Mouse (Mus musculus): ENCODE results near the gene Cmtm1.
"Not testable (repeated sequence)": the region's sequence is repeated elsewhere in the genome, so short reads cannot be mapped to it uniquely, and the experiment has no call there.

The Cmtm1 gene

GRCm38 (mm10) chr8:104321930-104322329 is 12.0 kb upstream of the Cmtm1 start, which contains the start of gene Cmtm2b:
TSS of gene Cmtm2b (plus strand) at chr8:104322230.
- not testable (repeated sequence) for DNase-seq (ENCODE audit: extremely low read depth, insufficient read length, low spot score)

DNA sequence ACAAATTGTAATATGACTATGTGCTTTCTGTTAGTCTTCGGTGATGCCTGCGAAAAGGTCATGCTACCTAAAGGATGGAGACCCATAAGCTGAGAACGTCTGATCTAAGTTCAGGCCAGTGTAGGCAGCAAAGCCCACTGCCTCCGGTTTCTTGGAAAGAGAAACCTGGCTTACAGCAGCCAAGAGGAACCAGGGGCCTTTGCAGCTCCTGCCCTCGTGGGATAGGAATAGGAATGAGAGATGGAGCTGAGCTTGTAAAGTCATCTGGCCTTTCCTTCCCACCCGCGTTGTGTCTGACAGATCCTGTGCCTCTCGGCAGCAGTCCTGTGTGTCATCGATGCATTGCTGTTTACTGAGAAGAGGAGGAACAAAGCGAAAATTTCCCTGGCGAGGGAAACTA is 11.3 kb upstream of the Cmtm1 start, which contains the start of gene Gm11020:
Gm11020 (plus strand) TSS at position 301 of the 400 bp plus-strand sequence.
- not testable (repeated sequence) for DNase-seq (ENCODE audit: extremely low read depth, insufficient read length, low spot score)

DNA sequence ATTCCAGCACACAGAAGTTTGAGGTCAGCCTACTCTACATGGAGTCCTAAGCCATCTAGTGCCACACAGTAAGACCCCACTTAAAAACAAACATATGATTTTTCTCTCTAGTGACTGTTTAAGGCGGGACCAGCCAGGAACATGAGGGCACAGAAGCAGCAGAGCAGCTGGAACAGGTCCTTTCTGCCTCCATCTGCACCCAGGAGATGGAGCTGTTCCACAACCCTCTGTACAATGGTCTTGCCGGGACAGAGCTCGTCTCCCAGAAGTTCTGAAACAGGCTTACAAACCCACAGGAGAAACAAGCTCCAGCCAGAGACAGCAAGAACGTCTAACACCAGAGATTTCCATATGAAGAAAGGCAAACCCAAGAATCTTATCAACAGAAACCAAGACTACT is 3.4 kb upstream of the Cmtm1 start:
- no peak for DNase-seq (ENCODE audit: extremely low read depth, insufficient read length, low spot score)

DNA sequence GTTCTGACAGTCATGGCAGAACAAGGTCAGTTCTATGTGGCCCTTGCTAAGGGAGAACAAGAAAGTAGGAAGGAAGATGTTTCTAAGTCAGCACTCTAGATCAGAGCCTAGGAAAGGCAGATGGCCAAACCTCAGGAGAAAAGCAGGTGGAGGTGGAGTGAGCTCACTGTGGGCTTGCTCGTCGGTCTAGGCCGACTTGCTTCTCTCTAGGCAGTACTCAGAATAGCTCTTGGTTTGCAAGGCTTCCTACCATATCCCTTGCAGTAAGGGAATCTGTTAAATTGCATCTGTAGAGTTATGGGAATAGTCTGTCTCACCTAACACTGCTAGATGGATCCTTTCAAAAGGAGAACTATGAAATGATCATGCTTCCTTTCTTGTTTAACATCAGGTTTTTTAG is 2.1 kb upstream of the Cmtm1 start:
- DNase-seq (ENCODE audit: extremely low read depth, insufficient read length, low spot score): not testable (repeated sequence)

DNA sequence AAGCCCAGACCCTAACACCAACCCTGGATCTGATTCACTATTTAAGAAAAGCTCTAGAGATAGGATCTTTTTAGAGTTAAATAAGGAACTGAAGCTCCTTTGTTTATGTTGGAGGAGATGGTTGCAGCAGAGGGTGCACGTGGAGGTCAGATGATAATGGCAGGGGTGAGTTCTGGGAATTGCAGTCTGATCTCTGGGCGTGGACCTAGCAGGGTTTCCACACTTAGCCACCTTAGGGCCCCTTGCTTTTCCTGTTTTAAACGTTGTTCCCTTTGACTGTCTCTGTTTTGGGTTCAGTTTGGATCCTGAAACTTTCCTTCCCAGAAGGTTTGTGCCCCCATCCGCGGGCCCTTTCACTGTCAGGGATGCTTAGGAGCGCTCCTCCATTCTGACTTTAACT is 1.6 kb downstream of the Cmtm1 start:
- not testable (repeated sequence) for DNase-seq (ENCODE audit: extremely low read depth, insufficient read length, low spot score)

- DNase-seq (ENCODE audit: extremely low read depth, insufficient read length, low spot score): no peak
Measured at GRCm38 (mm10) chr8:104304962-104305361, 5.0 kb downstream of the Cmtm1 start.

DNA sequence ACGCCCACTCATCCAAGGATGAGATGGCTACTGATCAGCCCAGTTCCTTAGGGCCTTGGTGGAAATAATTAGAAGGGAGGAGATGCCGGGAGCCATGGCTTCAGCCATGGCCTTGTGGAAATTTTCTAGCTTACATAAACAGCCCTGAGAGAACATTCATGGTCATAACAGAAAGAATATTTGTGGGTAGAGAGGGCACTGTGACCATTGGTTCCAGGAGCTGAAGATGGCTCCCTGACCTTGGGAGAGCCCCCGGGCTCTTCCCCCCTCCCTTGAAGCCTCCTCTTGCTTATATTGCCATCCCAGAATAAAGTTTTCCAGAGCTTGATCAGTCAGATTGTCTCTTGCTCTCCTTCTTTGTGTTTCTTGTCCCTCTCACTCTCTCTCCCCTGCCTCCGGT is 7.4 kb downstream of the Cmtm1 start:
- DNase-seq (ENCODE audit: extremely low read depth, insufficient read length, low spot score): not testable (repeated sequence)

GRCm38 (mm10) chr8:104301577-104301976 is 8.4 kb downstream of the Cmtm1 start:
- not testable (repeated sequence) for DNase-seq (ENCODE audit: extremely low read depth, insufficient read length, low spot score)

DNA sequence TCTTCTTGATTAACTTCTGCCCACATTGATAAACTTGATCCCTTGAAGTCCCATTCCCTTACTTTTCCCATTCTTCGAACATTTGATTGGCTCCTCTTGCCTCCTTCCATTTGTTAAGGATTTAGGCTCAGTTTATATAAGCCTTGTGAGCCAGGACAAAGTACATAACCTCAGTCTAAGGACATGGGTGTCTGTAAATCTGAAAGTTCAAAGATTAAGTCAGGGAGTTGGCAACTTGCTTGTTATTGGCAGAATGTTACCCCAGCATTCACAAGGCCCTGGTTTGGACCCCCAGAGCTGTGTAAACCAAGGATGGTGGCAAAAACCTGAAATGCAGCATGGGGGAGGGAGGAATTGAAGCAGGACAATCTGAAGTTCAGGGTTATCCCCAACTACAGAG is 15.5 kb downstream of the Cmtm1 start:
- no peak for DNase-seq (ENCODE audit: extremely low read depth, insufficient read length, low spot score)

DNA sequence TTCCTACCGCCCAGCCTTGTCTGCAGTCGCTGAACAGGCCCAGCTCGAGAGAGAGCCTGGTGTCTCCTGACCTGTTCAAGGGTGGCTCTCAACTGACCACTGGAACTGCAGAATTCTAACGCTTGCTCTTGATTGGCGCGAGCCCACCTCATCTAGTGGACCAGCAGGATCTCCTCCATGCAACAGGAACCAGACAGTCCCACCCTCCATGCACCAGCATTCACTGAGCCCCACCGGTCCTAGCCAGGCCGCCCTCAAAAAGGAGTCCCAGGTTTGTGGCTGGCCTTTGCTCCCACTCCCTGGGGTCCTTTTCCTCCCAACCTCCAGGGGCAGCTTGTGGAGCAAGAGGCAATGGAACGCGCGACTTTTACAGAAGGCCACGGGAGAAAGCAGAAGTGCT is 16.9 kb downstream of the Cmtm1 start, which contains the start of gene Cmtm2a:
Cmtm2a (minus strand) TSS at position 101 of the 400 bp plus-strand sequence.
- DNase-seq (ENCODE audit: extremely low read depth, insufficient read length, low spot score): not testable (repeated sequence)

DNA sequence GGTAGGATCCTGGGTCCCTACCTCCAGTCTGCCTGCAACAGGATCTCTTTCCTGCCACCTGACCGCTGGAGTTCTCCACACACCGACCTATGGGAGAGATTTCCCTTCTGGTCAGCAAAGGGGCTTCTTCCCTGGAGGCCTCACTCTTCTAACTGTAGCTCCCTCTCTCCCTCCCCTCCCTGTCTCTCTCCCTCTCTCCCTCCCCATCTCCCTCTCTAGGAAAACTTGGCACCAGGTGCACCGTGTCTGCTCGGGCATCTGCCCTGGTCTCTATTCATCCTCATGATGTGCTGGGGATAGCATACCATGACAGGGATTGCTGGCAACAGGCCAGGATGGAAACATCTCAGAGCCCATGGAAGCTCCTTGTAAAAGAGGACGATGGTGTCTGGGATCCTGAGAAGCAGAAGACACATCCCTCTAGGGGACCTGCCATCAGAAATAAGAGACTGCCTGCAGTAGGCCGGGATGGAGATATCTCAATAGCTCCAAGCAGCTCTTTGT is 41.0 kb downstream of the Cmtm1 start:
- no peak for DNase-seq (ENCODE audit: extremely low read depth, insufficient read length, low spot score)

- DNase-seq (ENCODE audit: extremely low read depth, insufficient read length, low spot score): no peak
Measured at GRCm38 (mm10) chr8:104268368-104268767, 41.6 kb downstream of the Cmtm1 start.

DNA sequence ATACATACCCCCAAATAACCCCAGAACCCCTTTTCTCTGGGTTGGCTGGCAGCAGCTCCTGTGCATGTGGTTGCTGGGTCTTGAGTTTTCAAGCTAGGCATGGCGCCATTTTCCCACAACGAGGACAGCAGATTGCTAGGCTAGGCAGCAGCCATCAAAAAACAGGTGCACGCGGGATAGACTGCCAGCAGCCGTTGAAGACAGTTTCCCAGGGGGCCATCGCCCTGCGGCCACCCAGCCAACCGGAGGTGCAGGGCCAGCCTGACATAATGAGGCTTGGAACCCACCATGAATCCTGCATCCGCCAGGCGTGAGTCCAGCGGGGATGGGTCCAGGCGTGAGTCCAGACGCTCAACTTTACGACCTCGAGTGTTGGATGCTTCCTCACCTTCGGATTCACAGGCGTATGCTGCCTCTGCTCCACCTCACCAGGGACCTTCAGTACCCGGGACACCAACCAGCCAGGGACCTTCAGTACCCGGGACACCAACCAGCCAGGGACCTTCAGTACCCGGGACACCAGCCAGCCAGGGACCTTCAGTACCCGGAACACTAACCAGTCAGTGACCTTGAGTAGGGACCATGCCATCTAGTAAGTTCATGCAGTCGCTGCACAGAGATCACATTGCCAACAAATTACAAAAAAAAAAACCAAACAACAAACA is 45.5 kb downstream of the Cmtm1 start:
- DNase-seq (ENCODE audit: extremely low read depth, insufficient read length, low spot score): not testable (repeated sequence)

DNA sequence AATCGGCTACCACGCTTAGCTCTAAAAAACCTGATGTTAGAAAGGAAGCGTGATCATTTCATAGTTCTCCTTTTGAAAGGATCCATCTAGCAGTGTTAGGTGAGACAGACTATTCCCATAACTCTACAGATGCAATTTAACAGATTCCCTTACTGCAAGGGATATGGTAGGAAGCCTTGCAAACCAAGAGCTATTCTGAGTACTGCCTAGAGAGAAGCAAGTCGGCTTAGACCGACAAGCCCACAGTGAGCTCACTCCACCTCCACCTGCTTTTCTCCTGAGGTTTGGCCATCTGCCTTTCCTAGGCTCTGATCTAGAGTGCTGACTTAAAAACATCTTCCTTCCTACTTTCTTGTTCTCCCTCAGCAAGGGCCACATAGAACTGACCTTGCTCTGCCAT is 48.1 kb downstream of the Cmtm1 start:
- DNase-seq (ENCODE audit: extremely low read depth, insufficient read length, low spot score): not testable (repeated sequence)

DNA sequence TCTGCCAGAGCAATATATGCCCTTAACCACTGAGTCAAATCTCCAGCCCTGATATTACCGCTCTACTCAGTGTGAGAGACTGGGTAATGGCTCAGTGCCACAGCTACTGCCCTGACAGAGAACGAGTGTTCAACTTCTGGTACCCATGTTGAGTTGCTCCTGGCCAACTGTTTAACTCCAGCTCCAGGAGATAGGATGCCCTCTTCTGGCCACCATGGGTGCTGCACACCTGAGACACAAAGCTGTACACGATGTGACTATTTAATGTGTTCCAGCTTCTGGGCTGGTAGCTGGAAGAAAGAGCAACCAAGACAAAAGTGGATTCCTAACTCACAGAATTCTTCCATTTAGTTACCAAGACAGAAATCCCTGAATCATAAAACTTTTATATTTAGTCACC is 56.9 kb downstream of the Cmtm1 start:
- DNase-seq (ENCODE audit: extremely low read depth, insufficient read length, low spot score): no peak

DNA sequence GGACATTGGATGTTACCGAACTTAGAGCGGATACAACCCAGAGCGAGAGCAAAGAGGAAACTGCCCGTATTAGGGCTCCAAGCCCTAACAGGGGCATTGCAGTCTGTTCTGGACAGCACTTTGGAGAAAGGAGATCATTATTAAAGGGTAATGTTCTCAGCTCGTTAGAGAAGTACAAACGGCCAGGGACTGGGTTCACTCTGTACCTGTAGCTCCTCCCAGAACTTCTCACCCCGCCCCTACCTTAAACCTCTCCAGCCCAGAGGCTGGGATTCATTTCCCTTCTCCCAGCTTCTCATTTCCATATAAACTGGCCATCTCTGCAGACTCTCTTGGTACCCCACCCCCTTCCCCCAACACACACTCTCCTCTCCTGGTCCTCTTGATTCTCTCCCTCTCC is 58.5 kb downstream of the Cmtm1 start:
- no peak for DNase-seq (ENCODE audit: extremely low read depth, insufficient read length, low spot score)

DNA sequence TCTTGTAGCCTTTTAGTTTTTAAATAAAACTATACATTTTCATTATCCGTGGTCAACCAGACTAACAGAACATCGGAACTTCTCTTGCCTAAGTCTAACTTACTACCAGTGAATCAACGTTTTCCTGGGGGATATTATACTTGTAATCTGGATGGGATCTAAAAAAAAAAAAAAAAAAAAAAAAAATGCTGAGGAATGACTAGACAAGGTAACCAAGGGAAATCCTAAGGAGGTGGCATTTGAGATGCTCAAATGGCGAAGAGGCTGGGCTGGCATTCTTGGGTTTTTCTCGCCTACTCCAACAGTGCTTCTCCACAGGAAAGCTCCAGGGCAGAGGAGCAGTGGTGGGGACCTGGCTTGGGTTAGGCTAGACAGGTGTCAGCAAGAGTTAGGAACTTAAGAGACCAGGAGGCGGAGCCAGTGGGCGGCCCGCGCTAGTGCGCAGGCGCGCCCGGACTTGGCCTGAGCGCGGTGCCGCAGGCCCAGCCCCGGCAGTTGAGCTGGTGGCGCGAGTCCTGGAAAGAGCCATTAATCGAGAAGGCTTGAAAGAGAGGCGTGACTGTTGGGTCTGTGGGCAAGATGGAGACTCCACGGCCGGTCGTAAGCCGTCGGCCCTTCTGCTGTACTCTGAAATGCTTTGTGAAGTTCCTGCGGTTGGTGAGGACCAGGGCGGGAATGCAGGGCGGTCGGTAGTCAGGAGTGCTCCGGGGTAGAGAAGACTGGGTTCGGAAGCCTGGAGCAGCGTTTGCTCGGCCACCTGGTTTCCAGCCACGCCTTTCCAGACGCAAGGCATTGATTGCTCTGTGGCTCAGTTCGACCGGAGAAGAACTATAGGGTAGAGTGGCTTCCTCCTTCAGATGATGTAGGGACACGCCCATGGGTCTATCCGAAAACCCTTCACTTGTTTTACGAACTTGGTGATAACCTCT is 59.2 kb downstream of the Cmtm1 start, which contains the start of gene Cklf:
Cklf (plus strand) TSS at position 423 of the 929 bp plus-strand sequence.
- DNase-seq (ENCODE audit: extremely low read depth, insufficient read length, low spot score): peak; percentile 99

GRCm38 (mm10) chr8:104249442-104249996 is 60.4 kb downstream of the Cmtm1 start:
- DNase-seq (ENCODE audit: extremely low read depth, insufficient read length, low spot score): no peak

DNA sequence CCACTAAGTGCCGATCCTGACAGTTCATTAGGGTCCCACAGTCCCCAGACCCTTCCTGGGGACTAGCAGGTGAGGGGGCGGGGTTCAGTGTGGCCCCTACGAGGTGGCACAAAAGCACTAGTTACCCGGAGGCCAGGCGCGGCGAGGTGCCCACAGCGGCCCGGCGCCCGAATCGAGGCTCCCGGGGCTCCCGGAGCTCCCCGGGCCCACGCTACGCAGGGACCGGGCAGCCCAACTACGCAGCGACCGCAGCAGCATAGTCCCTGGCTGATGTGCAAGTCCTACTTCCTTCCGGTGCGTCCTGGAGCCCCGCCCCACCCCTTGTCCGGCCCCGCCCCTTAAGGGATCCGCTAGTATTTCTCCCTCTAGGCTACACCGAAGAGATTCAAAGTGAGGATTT is 61.7 kb downstream of the Cmtm1 start, which contains the start of gene Tk2:
Tk2 (minus strand) TSS at position 283 of the 400 bp plus-strand sequence.
- DNase-seq (ENCODE audit: extremely low read depth, insufficient read length, low spot score): peak; percentile 85

GRCm38 (mm10) chr8:104247908-104248275 is 62.1 kb downstream of the Cmtm1 start:
- no peak for DNase-seq (ENCODE audit: extremely low read depth, insufficient read length, low spot score)

Data from 3134 (cell line).